Comparison of ENCODE assay signal across 8 mouse cellular contexts in the genomic region with DNA sequence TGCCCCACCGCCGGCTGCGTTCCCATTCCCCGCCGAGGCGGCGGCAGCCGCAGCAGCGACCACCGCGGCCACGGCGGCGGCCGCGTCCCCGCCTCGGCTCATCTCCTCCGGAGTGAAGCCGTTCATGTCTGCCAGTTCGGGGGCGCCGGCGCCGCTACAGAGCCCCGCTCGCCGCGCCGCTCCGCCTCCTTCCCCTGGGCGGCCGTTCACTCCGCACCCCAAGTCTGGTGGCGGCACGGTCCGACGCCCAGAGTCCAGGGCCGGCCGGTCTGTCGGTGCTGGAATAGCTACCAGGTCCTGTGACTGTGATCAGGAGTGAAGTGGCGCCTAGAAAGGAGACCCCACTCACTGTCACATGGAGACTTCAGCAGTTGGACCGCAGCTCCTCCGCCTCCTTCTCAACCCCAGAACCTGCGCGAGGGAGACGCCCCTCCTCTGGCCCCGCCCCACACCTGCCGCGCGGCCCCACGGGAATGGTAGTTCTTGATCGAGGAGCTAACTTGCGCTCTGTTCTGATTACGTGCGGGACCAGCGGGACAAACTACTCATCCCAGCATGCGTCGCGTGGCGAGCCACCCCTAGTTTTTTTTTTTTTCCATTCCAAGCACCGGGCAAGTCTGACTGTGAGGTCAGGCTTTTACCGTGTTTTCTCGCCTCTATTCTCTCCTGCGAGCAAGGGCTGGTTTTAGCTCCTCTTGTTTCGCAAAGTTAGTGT. TPM values are rescaled to one million over a fixed set of nuclear protein-coding genes. Genes with fewer than 3 reads are reported as not detected.
DNase-seq lines count a peak whose midpoint lies in the region; ATAC-seq lines count a peak whose summit lies in the region.

Sap30 (minus strand) TSS at position 420 of the 715 bp plus-strand sequence.

- peak; percentile 99 for DNase-seq in T-cell, adult 2 months (ENCODE audit: low spot score)
- DNase-seq in cerebellum, postnatal 36 days = peak; percentile 97 to 98
- peak; percentile 97 to 99 for DNase-seq in frontal cortex, postnatal 36 days (ENCODE audit: low spot score in 2 of 2)
- DNase-seq in left cerebral cortex, adult 11 months (ENCODE audit: low spot score) = peak; percentile 94
- DNase-seq in lung, postnatal 4 days = peak; percentile 98 to 99
- peak; percentile 95 for DNase-seq in retina, postnatal 7 days (ENCODE audit: low read depth, low spot score)
- peak; percentile 91 for DNase-seq in urinary bladder, adult 2 months (ENCODE audit: low spot score)

- peak within 1 kb of the TSS; percentile 94 for H3K27ac ChIP-seq in hindbrain, embryonic 15.5 days (replicated peaks)

- WGBS in hindbrain, embryonic 15.5 days = under 1% methylated on average over 66 of the region's 66 CpGs

- no peaks in the 10 kb centered on the region for H3K27me3 ChIP-seq in hindbrain, embryonic 15.5 days

- ATAC-seq in hindbrain, embryonic 15.5 days (ENCODE audit: low FRiP score, low read depth) = peak; percentile 96

- H3K9ac ChIP-seq in hindbrain, embryonic 15.5 days = peak within 1 kb of the TSS; percentile 79

- 0 out of 2 replicates have a peak, but pooled peaks cover 3% of the 10 kb centered on the region for H3K36me3 ChIP-seq in hindbrain, embryonic 15.5 days

- peak within 1 kb of the TSS; percentile 68 for H3K4me2 ChIP-seq in hindbrain, embryonic 15.5 days

- H3K4me1 ChIP-seq in hindbrain, embryonic 15.5 days (replicated peaks) = peaks cover 9% of the 10 kb centered on the region

- H3K4me3 ChIP-seq in hindbrain, embryonic 15.5 days = peak within 1 kb of the TSS; percentile 85

- H3K9me3 ChIP-seq in hindbrain, embryonic 15.5 days = no peaks in the 10 kb centered on the region

RNA-seq across cellular contexts. Expression of gene Sap30, which starts in this region (rescaled TPM):
- polyA plus RNA-seq in hindbrain, embryonic 15.5 days (2015; fragmentation: Nextera tagmentation; extraction: Ambion mirVana) = 29.3 and 37.0 TPM in 2 replicates
- 19.3 and 22.2 TPM in 2 replicates for polyA plus RNA-seq in urinary bladder, adult 2 months (2012; rRNA removed)

Comparison
In these comparisons a context has a peak if more than half of its experiments do, and no peak if none do; other contexts are left out.
1. Peak in every context shown above with its lines: DNase-seq, ATAC-seq, H3K4me3 ChIP-seq and H3K27ac ChIP-seq.